ENCODE assay signal across 8 mouse cellular contexts in genomic region chr1:169928454-169928971, GRCm38 (mm10). TPM values are rescaled to one million over a fixed set of nuclear protein-coding genes. Genes with fewer than 3 reads are reported as not detected.
DNase-seq lines count a peak whose midpoint lies in the region; ATAC-seq and TF ChIP-seq lines count a peak whose summit lies in the region.

TSS of gene Ccdc190 (plus strand) at chr1:169928648.

- peaks cover under 1% of the 10 kb centered on the region for H3K4me1 ChIP-seq in forebrain, postnatal 0 days (ENCODE audit: insufficient read depth)
- H3K4me1 ChIP-seq in hindbrain, embryonic 14.5 days (replicated peaks; ENCODE audit: control insufficient read depth, insufficient read depth, low read length): 0 out of 2 replicates have a peak, but pooled peaks cover under 1% of the 10 kb centered on the region
- peaks cover 14% of the 10 kb centered on the region for H3K4me1 ChIP-seq in midbrain, embryonic 16.5 days (ENCODE audit: control insufficient read depth, insufficient read depth, low read length)

- H3K4me2 ChIP-seq in forebrain, postnatal 0 days (ENCODE audit: low read depth): peak within 1 kb of the TSS; percentile 35
- peak within 1 kb of the TSS; percentile 36 for H3K4me2 ChIP-seq in hindbrain, embryonic 14.5 days (replicated peaks)
- peak within 1 kb of the TSS; percentile 30 for H3K4me2 ChIP-seq in midbrain, embryonic 16.5 days (ENCODE audit: low read length)

- DNase-seq in layer of hippocampus, adult 11-12 months (ENCODE audit: low spot score): peak; percentile 37
- no peak for DNase-seq in layer of hippocampus, adult 9-10 months (ENCODE audit: low spot score)
- peak; percentile 54 for DNase-seq in forebrain, postnatal 0 days
- peak; percentile 59 for DNase-seq in hindbrain, embryonic 14.5 days (ENCODE audit: low spot score)
- peak in 1 of 2 experiments; percentile 72 for DNase-seq in layer of hippocampus, postnatal 14 days (ENCODE audit: low spot score in 2 of 2)
- DNase-seq in thymus, postnatal 36 days: no peak

- peak within 1 kb of the TSS; percentile 22; the same call in 1 of the 2 replicates for H3K9ac ChIP-seq in forebrain, postnatal 0 days
- H3K9ac ChIP-seq in hindbrain, embryonic 14.5 days: no peak within 1 kb of the TSS
- 0 out of 2 replicates have a peak within 1 kb of the TSS, but pooled peaks have one; percentile 14 for H3K9ac ChIP-seq in midbrain, embryonic 16.5 days (ENCODE audit: low read depth, low read length)

- no peaks in the 10 kb centered on the region for H3K9me3 ChIP-seq in forebrain, postnatal 0 days (ENCODE audit: low read length)
- H3K9me3 ChIP-seq in hindbrain, embryonic 14.5 days (ENCODE audit: control insufficient read depth, low read length): no peaks in the 10 kb centered on the region
- no peaks in the 10 kb centered on the region for H3K9me3 ChIP-seq in midbrain, embryonic 16.5 days (replicated peaks; ENCODE audit: control insufficient read depth, low read length, poor library complexity, severe bottlenecking)

- 0 out of 2 replicates have a peak within 1 kb of the TSS, but pooled peaks have one; percentile 0 for H3K4me3 ChIP-seq in forebrain, postnatal 0 days (ENCODE audit: low read depth, low read length)
- H3K4me3 ChIP-seq in hindbrain, embryonic 14.5 days (replicated peaks; ENCODE audit: low read length): no peak within 1 kb of the TSS; the same call in 1 of the 2 replicates
- no peak within 1 kb of the TSS; the same call in 1 of the 2 replicates for H3K4me3 ChIP-seq in midbrain, embryonic 16.5 days (ENCODE audit: low read depth, low read length)

- peak; percentile 84 for ATAC-seq in forebrain, postnatal 0 days
- peak; percentile 90 for ATAC-seq in hindbrain, embryonic 14.5 days (ENCODE audit: low FRiP score)
- peak; percentile 87 for ATAC-seq in midbrain, embryonic 16.5 days
- ATAC-seq in CD4-positive, CD25-positive, alpha-beta regulatory T cell, adult 4 months: no peak

- no peaks in the 10 kb centered on the region for H3K27me3 ChIP-seq in forebrain, postnatal 0 days (ENCODE audit: insufficient read depth, low read length)
- no peaks in the 10 kb centered on the region for H3K27me3 ChIP-seq in hindbrain, embryonic 14.5 days (ENCODE audit: control insufficient read depth, insufficient read depth, low read length)
- H3K27me3 ChIP-seq in midbrain, embryonic 16.5 days (ENCODE audit: control insufficient read depth, insufficient read depth, low read depth, low read length): no peaks in the 10 kb centered on the region

- WGBS in forebrain, postnatal 0 days: 5% methylated on average over 12 of the region's 12 CpGs
- 13% methylated on average over 12 of the region's 12 CpGs for WGBS in hindbrain, embryonic 14.5 days
- WGBS in midbrain, embryonic 16.5 days: 8% methylated on average over 12 of the region's 12 CpGs

- H3K27ac ChIP-seq in forebrain, postnatal 0 days (ENCODE audit: low read depth, low read length): peak within 1 kb of the TSS; percentile 57
- peak within 1 kb of the TSS; percentile 70 for H3K27ac ChIP-seq in hindbrain, embryonic 14.5 days
- peak within 1 kb of the TSS; percentile 48 for H3K27ac ChIP-seq in midbrain, embryonic 16.5 days (ENCODE audit: low read length)

- H3K36me3 ChIP-seq in forebrain, postnatal 0 days (ENCODE audit: insufficient read depth): no peaks in the 10 kb centered on the region
- H3K36me3 ChIP-seq in hindbrain, embryonic 14.5 days (replicated peaks; ENCODE audit: control insufficient read depth, insufficient read depth): no peaks in the 10 kb centered on the region
- no peaks in the 10 kb centered on the region for H3K36me3 ChIP-seq in midbrain, embryonic 16.5 days (ENCODE audit: control insufficient read depth, insufficient read depth, low read length)

- TF ChIP-seq CTCF in forebrain, postnatal 0 days (IDR thresholded peaks at IDR 0.05; ENCODE audit: low read depth): no peak

RNA-seq across cellular contexts. Expression of gene Ccdc190, which starts in this region (rescaled TPM):
- total RNA-seq in forebrain, postnatal 0 days (2014; rRNA removed): 6.8 and 8.3 TPM in 2 replicates
- 0.97 and 1.5 TPM in 2 replicates for polyA plus RNA-seq in forebrain, postnatal 0 days (2015; fragmentation: Nextera tagmentation; extraction: Ambion mirVana)
- 4.7 and 4.8 TPM in 2 replicates for polyA plus RNA-seq in hindbrain, embryonic 14.5 days (2014; fragmentation: Nextera tagmentation; extraction: Ambion mirVana)
- total RNA-seq in layer of hippocampus, postnatal 14 days (2021): 10 to 100 TPM; 13.1 to 16.7 TPM
- 3.7 and 5.7 TPM in 2 replicates for polyA plus RNA-seq in midbrain, embryonic 16.5 days (2015; fragmentation: Nextera tagmentation; extraction: Ambion mirVana)
- polyA plus RNA-seq in CD4-positive, CD25-positive, alpha-beta regulatory T cell, adult 4 months (2017; shearing (Covaris generic)): not detected

Comparison
In these comparisons a context has a peak if more than half of its experiments do, and no peak if none do; other contexts are left out.
1. DNase-seq: peak in layer of hippocampus, adult 11-12 months (single experiment), forebrain, postnatal 0 days (single experiment) and hindbrain, embryonic 14.5 days (single experiment); none in layer of hippocampus, adult 9-10 months (single experiment) and thymus, postnatal 36 days (0 of 2).
2. Peak in every context shown above with its lines, with median percentiles within 50 percentile points of each other: H3K27ac ChIP-seq and H3K4me2 ChIP-seq.